Mouse (Mus musculus) activated CD4-positive, CD25-positive, alpha-beta regulatory T cell, adult 4 months (primary cell): Measurements from ENCODE around the gene Csnk1g2. TPM values are rescaled to one million over a fixed set of nuclear protein-coding genes. Genes with fewer than 3 reads are reported as not detected.
A peak's percentile ranks its signal among the peaks of the same experiment; 100 is the strongest.
"Not testable (repeated sequence)": the region's sequence is repeated elsewhere in the genome, so short reads cannot be mapped to it uniquely, and the experiment has no call there.

ENCODE experiments used
- ATAC-seq: one replicate; pipeline ENCODE4 v1.8.0; 2017
- polyA plus RNA-seq, 2 experiments: library from polyadenylated mRNA; unstranded; fragments of 100-300 nt; shearing (Covaris generic); gene quantifications; one replicate each; pipeline ENCODE4 v1.2.1; 2017

The Csnk1g2 gene
- polyA plus RNA-seq, 2 experiments from 2014 or later: 13.3 to 16.1 TPM

DNA sequence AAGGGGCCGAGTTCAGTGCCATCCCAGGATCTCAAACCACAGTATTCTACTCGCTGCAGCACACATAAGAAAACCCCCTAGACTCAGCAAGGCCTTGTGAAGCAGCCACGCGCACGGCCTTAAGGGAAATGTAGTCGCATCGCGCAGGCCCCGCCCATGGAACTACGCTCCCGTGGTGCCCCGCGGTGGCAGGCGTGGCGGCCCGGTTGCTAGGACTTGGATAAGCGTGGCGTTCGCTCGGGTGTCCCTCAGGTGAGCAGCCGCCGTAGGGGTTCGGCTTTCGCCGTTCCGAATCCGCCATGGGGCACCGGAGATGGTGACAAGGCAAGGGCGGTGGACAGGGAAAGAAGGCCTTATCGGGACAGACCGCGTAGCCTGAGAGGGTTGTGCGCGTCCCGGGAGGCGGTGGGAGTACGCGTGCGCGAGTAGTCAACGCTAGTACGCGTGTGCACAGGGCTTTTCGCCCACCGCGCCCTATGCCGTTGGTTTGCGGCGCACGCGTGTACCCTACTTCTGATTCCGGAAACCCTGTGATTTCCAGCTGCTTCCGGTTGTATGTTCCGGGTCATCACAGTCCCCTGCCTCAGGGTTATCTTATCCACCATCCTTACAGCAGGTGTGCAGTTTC, 19.8 kb upstream of the Csnk1g2 start, which contains the start of the genes Scamp4 and Adat3:
TSS of gene Scamp4 (plus strand) at position 175 of the 628 bp plus-strand sequence.
TSS of gene Adat3 (plus strand) at position 183 of the 628 bp plus-strand sequence.
- peak; percentile 80 for ATAC-seq

DNA sequence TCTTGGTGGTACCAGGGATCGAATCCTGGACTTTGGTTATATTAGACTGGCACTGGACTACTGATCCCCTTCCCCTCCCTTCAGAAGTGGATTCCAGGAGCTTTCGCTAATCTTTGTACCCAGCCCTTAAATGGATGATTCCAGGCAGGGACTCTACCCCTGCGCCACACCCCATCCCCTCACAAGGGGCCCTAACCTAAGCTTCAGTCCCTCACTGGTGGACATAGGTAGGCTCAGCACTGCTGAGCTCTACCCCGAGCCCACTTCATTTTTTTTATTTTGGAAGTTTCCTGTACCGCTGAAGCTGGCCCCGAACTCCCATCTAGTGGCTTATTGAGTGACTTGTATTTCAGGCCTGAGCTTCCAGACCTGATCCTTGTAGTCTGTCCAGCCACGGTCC, 19.3 kb upstream of the Csnk1g2 start:
- no peak for ATAC-seq

DNA sequence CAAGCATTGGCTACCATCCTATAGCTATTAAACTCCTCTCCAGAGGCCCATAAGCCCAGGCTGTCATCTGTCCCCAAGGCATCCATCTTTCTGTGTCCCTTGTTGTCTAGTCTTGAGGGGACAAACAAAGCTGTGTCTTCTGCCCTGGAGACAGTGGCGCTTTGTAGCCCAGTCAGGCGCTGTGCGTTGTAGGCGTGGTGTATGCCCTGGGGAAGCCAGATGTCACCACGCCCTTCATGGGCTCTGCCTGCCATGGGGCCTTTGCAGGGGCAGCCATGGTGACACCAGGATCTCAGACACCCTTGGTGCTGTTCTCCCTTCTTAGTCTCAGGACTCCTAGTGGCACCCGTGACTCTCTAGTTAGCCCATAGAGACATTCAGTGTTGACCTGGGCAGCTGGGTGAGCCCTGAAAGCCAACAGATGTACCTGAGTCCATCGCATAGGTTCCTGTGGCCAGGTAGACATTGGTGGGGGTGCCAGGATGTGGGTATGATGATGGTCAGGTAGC, 18.6 kb upstream of the Csnk1g2 start:
- no peak for ATAC-seq

DNA sequence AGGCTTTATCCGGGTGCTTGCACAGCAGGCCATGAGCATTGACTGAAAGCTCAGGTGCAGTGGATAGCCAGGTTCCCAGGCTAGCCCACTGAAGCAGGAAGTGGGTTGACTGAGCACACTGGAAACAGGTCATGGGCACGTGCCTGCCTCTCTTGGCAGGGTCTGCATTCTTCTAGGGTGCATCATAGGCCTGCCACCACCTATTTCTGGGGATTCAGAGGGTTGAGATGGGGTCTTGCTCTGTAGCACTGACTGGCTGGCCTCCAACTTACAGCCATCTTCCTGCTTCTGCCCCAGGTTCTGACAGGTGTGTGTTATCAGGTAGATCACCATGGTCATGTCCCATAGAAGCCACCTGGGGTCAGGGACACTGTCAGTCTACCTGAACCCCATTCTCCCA, 17.6 kb upstream of the Csnk1g2 start:
- no peak for ATAC-seq

- not testable (repeated sequence) for ATAC-seq
Observed at GRCm38 (mm10) chr10:80605721-80606120, 16.9 kb upstream of the Csnk1g2 start, which contains the start of gene Gm49322. Gene Gm49322, plus strand, starts transcription at chr10:80606021.

- ATAC-seq: peak; percentile 52
Observed at GRCm38 (mm10) chr10:80606306-80606705, 16.3 kb upstream of the Csnk1g2 start.

- ATAC-seq: no peak
Observed at GRCm38 (mm10) chr10:80606737-80607350, 15.8 kb upstream of the Csnk1g2 start.

DNA sequence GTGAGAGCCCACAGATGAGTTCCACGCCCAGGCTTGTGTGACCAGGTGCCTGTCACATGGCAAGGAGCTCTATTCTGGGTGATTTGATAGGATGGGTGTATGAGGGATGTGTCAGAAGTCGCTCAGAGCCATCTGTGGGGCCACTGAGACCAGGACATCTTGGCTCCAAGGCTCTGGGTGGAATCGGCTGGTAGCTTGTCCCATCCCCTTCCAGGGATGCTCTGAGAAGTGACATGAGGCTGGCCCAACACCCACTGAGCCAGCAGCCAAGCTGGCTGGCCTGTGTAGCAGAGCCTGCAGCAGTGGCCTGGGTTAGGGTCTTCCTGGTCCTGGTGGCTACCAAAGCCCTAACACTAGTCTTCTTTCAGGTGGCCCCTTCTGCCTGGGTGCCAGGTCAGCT, 14.2 kb upstream of the Csnk1g2 start:
- ATAC-seq: no peak

DNA sequence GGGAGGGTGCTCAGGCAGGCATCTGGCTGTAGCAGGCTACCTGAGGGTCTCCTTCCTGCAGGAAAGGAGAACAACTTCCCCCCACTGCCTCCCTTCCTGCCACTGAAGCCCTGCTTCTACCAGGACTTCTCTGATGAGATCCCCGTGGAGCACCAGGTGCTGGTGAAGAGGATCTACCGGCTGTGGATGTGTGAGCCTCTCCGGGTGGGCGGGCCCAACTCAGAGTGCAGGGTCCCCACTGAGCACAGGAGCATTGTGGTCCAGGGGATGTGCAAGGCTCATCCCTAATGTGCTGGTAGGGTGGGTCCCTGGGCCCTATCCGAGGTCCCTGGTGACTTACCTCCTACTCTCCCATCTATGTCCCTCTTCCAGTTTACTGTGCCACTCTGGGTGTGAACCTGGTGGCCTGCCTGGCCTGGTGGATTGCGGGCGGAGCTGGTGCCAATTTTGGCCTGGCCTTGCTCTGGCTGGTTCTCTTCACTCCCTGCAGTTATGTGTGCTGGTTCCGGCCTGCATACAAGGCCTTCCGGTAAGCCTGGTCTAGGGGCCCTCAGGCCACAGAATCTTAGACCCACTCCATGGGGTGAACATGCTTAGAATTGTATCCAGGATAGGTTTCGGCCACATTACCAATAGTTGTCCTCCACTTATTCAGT, 13.2 kb upstream of the Csnk1g2 start:
- no peak for ATAC-seq

DNA sequence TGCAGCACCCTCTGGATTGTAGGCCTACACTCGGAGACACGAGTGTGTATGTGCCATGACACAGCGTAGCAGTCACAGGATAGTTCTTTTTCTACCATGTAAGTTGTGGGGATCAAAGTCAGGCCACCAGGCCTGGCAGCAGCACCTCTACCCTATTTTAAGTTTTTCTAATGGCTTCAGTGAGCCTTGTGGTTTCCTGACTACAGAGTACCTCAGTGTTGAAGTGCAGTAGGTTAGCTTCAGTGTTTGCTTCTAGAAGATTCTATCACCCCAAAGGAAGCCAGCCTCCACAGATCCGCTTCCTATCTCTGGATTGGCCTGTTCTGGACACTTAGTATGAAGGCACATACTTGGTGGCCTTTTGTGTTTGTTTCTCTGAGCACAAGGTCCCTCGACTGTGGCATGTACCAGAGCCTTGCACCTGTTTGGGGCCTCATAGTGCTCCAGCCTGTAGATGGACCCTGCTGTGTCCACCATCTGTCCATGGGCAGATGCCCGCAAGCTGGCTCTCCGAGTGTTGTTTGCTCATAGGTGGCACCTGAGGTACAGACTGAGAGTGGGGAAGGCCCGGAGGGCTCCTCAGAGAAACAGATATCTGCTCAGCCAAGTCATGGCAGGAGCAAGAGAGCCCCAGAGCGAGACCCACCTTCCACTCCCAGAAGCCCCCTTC, 12.4 kb upstream of the Csnk1g2 start:
- peak; percentile 31 for ATAC-seq

- ATAC-seq: no peak
Observed at GRCm38 (mm10) chr10:80611024-80611423, 11.6 kb upstream of the Csnk1g2 start.

DNA sequence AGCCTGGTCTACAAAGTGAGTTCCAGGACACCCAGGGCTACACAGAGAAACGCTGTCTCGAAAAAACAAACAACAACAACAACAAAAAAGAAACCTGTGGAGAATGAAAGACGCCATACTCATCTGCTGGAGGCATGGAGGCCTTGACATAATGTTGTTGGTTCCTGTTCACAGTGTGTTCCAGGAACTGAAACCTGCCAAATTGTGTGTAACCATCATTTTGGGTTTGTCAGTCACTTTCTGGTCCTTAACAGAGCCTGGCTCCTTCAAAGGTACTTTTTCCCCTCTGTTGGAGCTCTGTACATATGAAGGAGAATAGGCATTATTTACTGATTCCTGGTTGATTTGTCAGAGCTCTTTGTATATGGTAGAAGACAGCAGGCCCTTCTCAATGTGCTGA, 10.7 kb upstream of the Csnk1g2 start:
- no peak for ATAC-seq

- ATAC-seq: no peak
Observed at GRCm38 (mm10) chr10:80613821-80614220, 8.8 kb upstream of the Csnk1g2 start.

DNA sequence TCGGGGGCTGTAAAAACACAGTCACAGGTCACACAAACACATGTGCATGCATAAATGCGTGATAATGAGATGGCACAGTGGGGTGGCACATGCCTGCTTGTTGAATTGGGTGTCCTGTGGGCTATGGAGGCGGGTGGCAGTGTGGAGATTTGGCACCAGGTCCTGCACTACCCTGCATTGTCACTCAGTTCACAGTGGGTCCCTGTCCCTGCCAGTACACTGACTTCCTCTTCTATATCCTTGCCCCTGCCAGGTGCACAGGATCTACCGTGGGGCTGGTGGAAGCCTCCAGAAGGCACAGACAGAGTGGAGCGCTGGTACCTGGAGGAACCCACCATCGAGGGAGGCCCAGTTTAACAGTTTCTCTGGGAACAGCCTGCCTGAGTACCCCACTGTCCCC, 8.3 kb upstream of the Csnk1g2 start:
- ATAC-seq: no peak

GRCm38 (mm10) chr10:80618181-80618580, 4.5 kb upstream of the Csnk1g2 start:
- peak; percentile 75 for ATAC-seq

GRCm38 (mm10) chr10:80619465-80620244, 3.0 kb upstream of the Csnk1g2 start:
- ATAC-seq: no peak

GRCm38 (mm10) chr10:80620365-80620764, 2.3 kb upstream of the Csnk1g2 start:
- ATAC-seq: no peak

GRCm38 (mm10) chr10:80620796-80621689, 1.6 kb upstream of the Csnk1g2 start:
- no peak for ATAC-seq

DNA sequence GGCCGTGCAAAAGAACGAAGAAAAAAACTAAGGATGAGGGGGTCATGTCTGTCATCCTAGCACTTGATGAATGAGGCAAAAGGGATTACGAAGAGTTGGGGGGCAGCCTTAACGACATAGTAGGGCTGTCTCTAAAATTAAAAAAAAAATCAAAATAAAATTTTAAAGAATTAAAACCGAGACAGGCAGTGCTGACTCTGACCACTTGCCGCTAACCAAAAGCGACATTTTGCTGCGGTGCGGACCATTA, 1.0 kb upstream of the Csnk1g2 start:
- ATAC-seq: no peak

DNA sequence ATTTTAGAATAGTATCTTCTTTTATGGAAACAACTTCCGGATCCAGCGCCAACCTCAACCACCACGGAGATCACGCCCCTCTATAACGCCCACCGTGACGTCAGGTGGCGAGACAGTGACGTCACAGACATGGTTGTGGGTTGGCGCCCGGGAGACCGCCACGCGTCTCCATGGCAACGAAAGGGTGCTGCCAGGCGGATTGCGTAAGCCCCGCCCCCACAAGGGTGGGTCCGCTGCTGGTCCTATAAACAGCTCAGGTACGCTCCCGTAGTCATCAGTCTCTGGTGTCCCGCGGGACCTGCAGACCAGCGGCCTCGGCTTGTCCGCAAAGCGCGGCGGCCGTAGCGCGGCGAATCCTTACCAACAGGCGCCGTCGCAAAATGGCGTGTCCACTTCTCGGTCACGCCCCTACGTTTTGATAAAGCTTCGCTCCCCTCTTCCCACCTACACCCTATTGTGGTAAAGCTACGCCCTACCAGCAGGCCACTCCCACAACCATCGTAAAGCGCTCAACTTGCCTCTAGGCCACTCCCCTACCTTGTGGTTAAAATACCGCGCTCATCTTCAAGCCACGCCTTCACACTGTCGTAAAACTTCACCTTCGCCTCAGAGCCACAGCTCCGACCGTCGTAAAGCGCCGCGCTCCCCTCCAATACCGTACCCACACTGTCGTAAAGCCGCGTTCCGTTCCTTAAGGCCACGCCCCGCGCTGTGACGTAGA, 538 bp upstream of the Csnk1g2 start:
- peak; percentile 73 for ATAC-seq
